Mouse (Mus musculus) limb, embryonic 14.5 days (tissue): ENCODE measurements around the gene Stat1. TPM values are rescaled to one million over a fixed set of nuclear protein-coding genes. Genes with fewer than 3 reads are reported as not detected.

ENCODE experiments used
- ATAC-seq: fragments of 200-750 bp; cut with Nextera tagmentation; 2 replicates; pipeline ENCODE4 v1.8.0; 2017; ENCODE audit warnings: low read depth, moderate number of reproducible peaks, moderate TSS enrichment; ENCODE audit not compliant: low FRiP score
- DNase-seq: peaks from one replicate; pipeline ENCODE4 v3.0.0-alpha.2; 2015; ENCODE audit warnings: low spot score
- H3K27ac ChIP-seq: fragments of 300-500 bp; sonication (generic); replicated peaks from 2 replicates; pipeline ENCODE4 v1.5.1; 2014; ENCODE audit warnings: low read depth, mild to moderate bottlenecking, low read length, moderate library complexity, mixed read lengths
- H3K27me3 ChIP-seq: fragments of 300-500 bp; sonication (generic); 2 replicates; pipeline ENCODE4 v1.6.1; 2014; ENCODE audit warnings: low read length, mixed read lengths; ENCODE audit not compliant: control insufficient read depth, insufficient read depth
- H3K36me3 ChIP-seq: fragments of 300-500 bp; sonication (generic); 2 replicates; pipeline ENCODE4 v1.6.1; 2014; ENCODE audit warnings: mild to moderate bottlenecking, low read length, moderate library complexity, mixed read lengths; ENCODE audit not compliant: control insufficient read depth, insufficient read depth
- H3K4me1 ChIP-seq: fragments of 300-500 bp; sonication (generic); 2 replicates; pipeline ENCODE4 v1.6.1; 2014; ENCODE audit warnings: antibody characterized with exemption, low read length, mixed read lengths; ENCODE audit not compliant: control insufficient read depth, insufficient read depth
- H3K4me2 ChIP-seq: fragments of 300-500 bp; sonication (generic); replicated peaks from 2 replicates; pipeline ENCODE4 v1.6.1; 2014; ENCODE audit warnings: low read depth, mild to moderate bottlenecking, low read length, moderate library complexity; ENCODE audit not compliant: severe bottlenecking
- H3K4me3 ChIP-seq: fragments of 300-500 bp; sonication (generic); replicated peaks from 2 replicates; pipeline ENCODE4 v1.5.1; 2014; ENCODE audit warnings: low read length
- H3K9ac ChIP-seq: fragments of 300-500 bp; sonication (generic); 2 replicates; pipeline ENCODE4 v1.6.1; 2014; ENCODE audit warnings: mild to moderate bottlenecking, low read depth, low read length, moderate library complexity; ENCODE audit not compliant: severe bottlenecking
- H3K9me3 ChIP-seq: fragments of 300-500 bp; sonication (generic); 2 replicates; pipeline ENCODE4 v1.6.1; 2016; ENCODE audit warnings: low read length; ENCODE audit not compliant: control insufficient read depth
- POLR2A ChIP-seq: fragments of 200-500 bp; IDR thresholded peaks from 2 replicates; pipeline ENCODE4 v1.8.0; 2012; ENCODE audit warnings: inconsistent platforms, mild to moderate bottlenecking, moderate library complexity, borderline replicate concordance; ENCODE audit not compliant: insufficient read depth, insufficient read length; ENCODE audit errors: extremely low read depth
- WGBS: fragments of 180-500 bp; shearing (Covaris S2); extraction: QIAGEN DNeasy Blood & Tissue Kit; methylation state at CpG from one replicate; pipeline ENCODE4 v1.1.7; 2014; 5-methylcytosine and 5-hydroxymethylcytosine counted together
- polyA plus RNA-seq, 2 experiments: library from polyadenylated mRNA; depleted of rRNA in 1 of 2; stranded (reverse) in 1 of 2; unstranded in 1 of 2; fragments of >200 nt; fragmentation: Nextera tagmentation in 1 of 2; extraction: Ambion mirVana in 1 of 2; gene quantifications; 2 replicates each; pipeline versions ENCODE4 v1.2.1 to v1.2.3; 2012 to 2014

Stat1 gene
- polyA plus RNA-seq, 2 experiments, result 12.9 to 20.6 TPM

DNA sequence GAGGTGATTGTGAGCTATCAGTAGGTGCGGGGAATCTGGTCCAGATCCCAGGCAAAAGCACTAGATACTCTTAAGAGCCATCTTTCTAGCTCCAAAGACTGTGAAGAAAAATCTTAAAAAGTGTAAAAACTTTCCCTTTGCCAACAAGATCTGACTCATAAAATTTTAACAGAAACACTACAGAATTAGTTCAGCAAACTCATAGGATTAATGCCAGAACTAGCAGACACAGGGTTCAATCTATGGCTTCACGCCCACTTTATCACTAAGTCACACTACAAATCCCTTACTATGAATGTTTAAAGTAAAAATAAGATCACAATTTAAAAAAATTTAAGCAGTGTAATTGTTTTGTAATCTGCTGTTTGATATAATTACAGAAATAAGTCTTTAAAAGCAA is 63.8 kb downstream of the Stat1 start:
- no peaks in the 10 kb centered on the region for H3K4me1 ChIP-seq
- ATAC-seq, result no peak

More for the DNA sequence above, 63.8 kb downstream of the Stat1 start:
- no peaks in the 10 kb centered on the region for H3K9me3 ChIP-seq
- no peak overlapping the region for H3K4me3 ChIP-seq
- TF ChIP-seq POLR2A, result no peak
- no peak overlapping the region for H3K4me2 ChIP-seq
- whole genome bisulfite sequencing, result 74% methylated on average over 2 of the region's 2 CpGs
- H3K36me3 ChIP-seq, result peaks cover 9% of the 10 kb centered on the region
- no peak overlapping the region for H3K9ac ChIP-seq
- no peak overlapping the region for H3K27ac ChIP-seq
- H3K27me3 ChIP-seq, result no peaks in the 10 kb centered on the region
- DNase-seq, result no peak

Other genes with a start within 250 kb of the Stat1 start
- 47.8 and 53.5 TPM in 2 replicates for gene Myo1b, start 203.4 kb upstream of the Stat1 start, polyA plus RNA-seq (2012; rRNA removed)
- gene Myo1b, start 203.4 kb upstream of the Stat1 start, polyA plus RNA-seq (2014; fragmentation: Nextera tagmentation; extraction: Ambion mirVana), result 107 and 113 TPM in 2 replicates
- gene Stat4, start 132.3 kb upstream of the Stat1 start, polyA plus RNA-seq (2012; rRNA removed), result 0.44 and 0.60 TPM in 2 replicates
- gene Stat4, start 132.3 kb upstream of the Stat1 start, polyA plus RNA-seq (2014; fragmentation: Nextera tagmentation; extraction: Ambion mirVana), result 0.51 and 2.1 TPM in 2 replicates
- 110 and 126 TPM in 2 replicates for gene Gls, start 113.8 kb downstream of the Stat1 start, polyA plus RNA-seq (2012; rRNA removed)
- 44.9 and 45.0 TPM in 2 replicates for gene Gls, start 113.8 kb downstream of the Stat1 start, polyA plus RNA-seq (2014; fragmentation: Nextera tagmentation; extraction: Ambion mirVana)